Mouse (Mus musculus) kidney, adult 2 months (tissue): ENCODE measurements around the gene Hdac7. TPM values are rescaled to one million over a fixed set of nuclear protein-coding genes. Genes with fewer than 3 reads are reported as not detected.

ENCODE experiments used
- DNase-seq: peaks from one replicate; pipeline ENCODE4 v3.0.0; 2021
- H3K27ac ChIP-seq: fragments of 200-500 bp; 2 replicates; pipeline ENCODE4 v1.5.1; 2012; ENCODE audit warnings: low read depth, low read length, control low read depth, inconsistent platforms; ENCODE audit not compliant: insufficient read depth
- H3K27me3 ChIP-seq: fragments of 200-500 bp; replicated peaks from 2 replicates; pipeline ENCODE4 v1.6.1; 2012; ENCODE audit warnings: mild to moderate bottlenecking, moderate library complexity, low read length, inconsistent platforms; ENCODE audit not compliant: control insufficient read depth, insufficient read depth
- H3K36me3 ChIP-seq: fragments of 200-500 bp; 2 replicates; pipeline ENCODE4 v1.6.1; 2012; ENCODE audit warnings: mild to moderate bottlenecking, moderate library complexity, low read length, inconsistent platforms; ENCODE audit not compliant: control insufficient read depth, insufficient read depth
- H3K4me1 ChIP-seq: fragments of 200-500 bp; 2 replicates; pipeline ENCODE4 v1.6.1; 2011; ENCODE audit warnings: low read length; ENCODE audit not compliant: control insufficient read depth, insufficient read depth
- H3K4me3 ChIP-seq: fragments of 200-500 bp; 2 replicates; pipeline ENCODE4 v1.5.1; 2011; ENCODE audit warnings: mild to moderate bottlenecking, low read depth, low read length, control low read depth; ENCODE audit not compliant: insufficient read depth
- CTCF ChIP-seq: fragments of 200-500 bp; conservative IDR thresholded peaks from 2 replicates; pipeline ENCODE4 v1.5.1; 2011; ENCODE audit warnings: low read depth, mild to moderate bottlenecking, control low read depth, low read length, moderate library complexity, mixed read lengths; ENCODE audit not compliant: insufficient read depth, insufficient read length
- POLR2A ChIP-seq: fragments of 200-500 bp; IDR thresholded peaks from one replicate; pipeline ENCODE4 v1.6.1; 2011; ENCODE audit warnings: low read depth, low read length, control low read depth
- WGBS: fragments of 180-500 bp; shearing (Covaris S2); methylation state at CpG from one replicate; pipeline ENCODE4 v1.1.7; 2018; 5-methylcytosine and 5-hydroxymethylcytosine counted together
- polyA plus RNA-seq: library from polyadenylated mRNA; depleted of rRNA; stranded (reverse); fragments of >200 nt; gene quantifications from 2 replicates; pipeline ENCODE4 v1.2.3, GENCODE M21; 2012

Hdac7 gene
- polyA plus RNA-seq, 1 experiment: 41.6 TPM

DNA sequence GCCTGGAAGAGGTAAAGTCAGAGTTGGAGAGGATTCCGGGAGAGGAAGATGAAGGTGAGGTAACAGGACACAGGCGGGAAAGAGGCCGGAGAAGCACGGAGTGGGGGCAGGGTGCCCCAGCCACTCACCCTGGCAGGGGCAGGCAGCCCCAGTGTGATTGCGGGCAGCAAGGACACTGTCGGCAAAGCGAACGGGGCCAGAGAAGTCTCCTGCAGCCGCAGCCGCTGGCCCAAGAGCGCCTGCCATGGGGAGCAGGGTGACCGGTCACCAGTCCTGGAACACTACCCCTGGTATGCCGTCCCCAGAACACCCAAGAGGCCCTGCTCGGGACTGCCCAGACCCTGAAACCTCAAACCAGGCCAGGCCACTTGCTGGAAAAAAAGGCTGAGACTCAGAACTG is 35.8 kb downstream of the Hdac7 start:
- Histone ChIP-seq H3K27me3 (no peaks in the 10 kb centered on the region), H3K36me3 (no peaks in the 10 kb centered on the region), H3K27ac (no peak overlapping the region), H3K4me1 (peaks cover 17% of the 10 kb centered on the region), H3K4me3 (no peak overlapping the region)
- no peak for TF ChIP-seq CTCF
- TF ChIP-seq POLR2A: no peak
- no peak for DNase-seq
- WGBS: 88% methylated on average over 14 of the region's 14 CpGs

DNA sequence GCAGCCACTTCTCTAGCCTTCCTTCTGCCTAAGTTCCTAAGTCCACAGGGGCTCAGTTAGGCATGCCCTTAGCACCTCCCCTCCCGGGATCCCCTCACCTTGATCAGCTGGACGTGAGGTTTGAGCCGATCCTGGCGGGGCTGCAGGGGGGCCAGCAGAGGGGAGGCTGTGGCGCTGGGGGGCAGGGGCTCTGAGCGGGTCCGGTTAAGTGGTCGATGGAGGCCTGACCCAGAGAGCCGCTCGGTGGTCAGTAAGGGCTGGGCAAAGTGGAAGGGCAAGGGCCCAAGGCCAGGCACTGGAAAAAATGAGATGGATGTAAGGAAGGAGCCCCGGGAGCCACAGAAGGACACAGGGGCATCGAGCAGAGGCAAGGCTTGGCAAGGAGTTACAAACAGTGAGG is 36.4 kb downstream of the Hdac7 start:
- TF ChIP-seq POLR2A (no peak), CTCF (no peak)
- Histone ChIP-seq H3K27me3 (no peaks in the 10 kb centered on the region), H3K4me3 (no peak overlapping the region), H3K36me3 (no peaks in the 10 kb centered on the region), H3K4me1 (peaks cover 10% of the 10 kb centered on the region), H3K27ac (no peak overlapping the region)
- DNase-seq: no peak
- 87% methylated on average over 12 of the region's 12 CpGs for WGBS

- Histone ChIP-seq H3K4me3 (no peak overlapping the region), H3K4me1 (no peaks in the 10 kb centered on the region), H3K36me3 (no peaks in the 10 kb centered on the region), H3K27ac (no peak overlapping the region), H3K27me3 (no peaks in the 10 kb centered on the region)
- WGBS: 64% methylated on average over 13 of the region's 13 CpGs
- TF ChIP-seq CTCF (no peak), POLR2A (no peak)
- no peak for DNase-seq
Observed at GRCm38 (mm10) chr15:97802575-97802974, 41.7 kb downstream of the Hdac7 start.

GRCm38 (mm10) chr15:97801811-97802210 is 42.5 kb downstream of the Hdac7 start:
- H3K27me3 ChIP-seq: no peaks in the 10 kb centered on the region
- no peaks in the 10 kb centered on the region for H3K4me1 ChIP-seq
- TF ChIP-seq POLR2A (no peak), CTCF (no peak)
- no peak for DNase-seq
- no peaks in the 10 kb centered on the region for H3K36me3 ChIP-seq
- H3K27ac ChIP-seq: no peak overlapping the region
- 82% methylated on average over 7 of the region's 7 CpGs for WGBS
- no peak overlapping the region for H3K4me3 ChIP-seq

GRCm38 (mm10) chr15:97800853-97801252 is 43.4 kb downstream of the Hdac7 start:
- H3K4me1 ChIP-seq: no peaks in the 10 kb centered on the region
- no peaks in the 10 kb centered on the region for H3K27me3 ChIP-seq
- TF ChIP-seq POLR2A: no peak
- no peak for DNase-seq
- no peaks in the 10 kb centered on the region for H3K36me3 ChIP-seq
- WGBS: 89% methylated on average over 13 of the region's 13 CpGs
- H3K27ac ChIP-seq: no peak overlapping the region
- no peak overlapping the region for H3K4me3 ChIP-seq

DNA sequence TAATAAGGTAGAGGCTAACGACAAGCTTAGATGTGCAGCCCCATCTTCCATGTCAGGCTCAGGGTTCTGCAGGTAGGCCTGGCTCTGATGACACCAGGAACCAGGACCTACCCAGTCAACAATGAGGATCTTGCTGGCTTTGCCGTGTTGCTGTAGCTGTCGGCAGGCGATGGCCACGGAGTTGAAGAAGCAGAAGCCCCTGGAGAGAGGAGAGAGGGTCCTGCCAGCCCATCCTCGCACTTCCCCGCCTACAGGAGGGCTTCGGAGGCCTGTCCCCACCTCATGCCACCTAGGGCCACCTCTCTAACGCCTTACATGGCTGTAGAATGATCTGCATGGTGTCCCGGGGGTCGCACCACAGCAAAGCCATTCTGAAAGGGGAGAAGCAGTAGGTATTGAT is 44.9 kb downstream of the Hdac7 start:
- no peak for TF ChIP-seq CTCF
- TF ChIP-seq POLR2A: no peak
- H3K36me3 ChIP-seq: no peaks in the 10 kb centered on the region
- H3K4me3 ChIP-seq: no peak overlapping the region
- 90% methylated on average over 11 of the region's 11 CpGs for WGBS
- no peak overlapping the region for H3K27ac ChIP-seq
- no peaks in the 10 kb centered on the region for H3K4me1 ChIP-seq
- H3K27me3 ChIP-seq: no peaks in the 10 kb centered on the region
- DNase-seq: no peak

GRCm38 (mm10) chr15:97798134-97798533 is 46.2 kb downstream of the Hdac7 start:
- H3K4me1 ChIP-seq: no peaks in the 10 kb centered on the region
- no peaks in the 10 kb centered on the region for H3K36me3 ChIP-seq
- WGBS: 74% methylated on average over 17 of the region's 17 CpGs
- TF ChIP-seq CTCF (no peak), POLR2A (no peak)
- no peaks in the 10 kb centered on the region for H3K27me3 ChIP-seq
- no peak for DNase-seq
- H3K27ac ChIP-seq: no peak overlapping the region
- no peak overlapping the region for H3K4me3 ChIP-seq
